Mouse (Mus musculus) kidney, embryonic 15.5 days (tissue): ENCODE measurements at regions not wholly inside any gene's neighbourhood (a gene's known extent, or its start where the extent isn't known, plus 50 kb on each side); places are given as distances from the start of the nearest gene placed in this dataset.

Experiments used
- ATAC-seq: fragments of 200-750 bp; cut with Nextera tagmentation; replicated peaks from 2 replicates; pipeline ENCODE4 v1.8.0; 2017; ENCODE audit warnings: moderate TSS enrichment; ENCODE audit not compliant: low FRiP score
- H3K27ac ChIP-seq: fragments of 300-500 bp; sonication (generic); 2 replicates; pipeline ENCODE4 v1.5.1; 2015; ENCODE audit warnings: mild to moderate bottlenecking, inconsistent platforms
- H3K27me3 ChIP-seq: fragments of 300-500 bp; sonication (generic); 2 replicates; pipeline ENCODE4 v1.6.1; 2015; ENCODE audit warnings: inconsistent platforms
- H3K36me3 ChIP-seq: fragments of 300-500 bp; sonication (generic); 2 replicates; pipeline ENCODE4 v1.6.1; 2015; ENCODE audit warnings: inconsistent platforms
- H3K4me1 ChIP-seq: fragments of 300-500 bp; sonication (generic); 2 replicates; pipeline ENCODE4 v1.6.1; 2015; ENCODE audit warnings: inconsistent platforms
- H3K4me2 ChIP-seq: fragments of 300-500 bp; sonication (generic); 2 replicates; pipeline ENCODE4 v1.6.1; 2015; ENCODE audit warnings: moderate library complexity, mild to moderate bottlenecking, inconsistent platforms
- H3K4me3 ChIP-seq: fragments of 300-500 bp; sonication (generic); replicated peaks from 2 replicates; pipeline ENCODE4 v1.5.1; 2015; ENCODE audit warnings: mild to moderate bottlenecking, inconsistent platforms
- H3K9ac ChIP-seq: fragments of 300-500 bp; sonication (generic); 2 replicates; pipeline ENCODE4 v1.6.1; 2015; ENCODE audit warnings: mild to moderate bottlenecking, inconsistent platforms
- H3K9me3 ChIP-seq: fragments of 300-500 bp; sonication (generic); replicated peaks from 2 replicates; pipeline ENCODE4 v1.6.1; 2016; ENCODE audit warnings: inconsistent platforms
- WGBS: fragments of 180-500 bp; shearing (Covaris S2); methylation state at CpG from one replicate; pipeline ENCODE4 v1.1.7; 2015; ENCODE audit warnings: mixed read lengths; 5-methylcytosine and 5-hydroxymethylcytosine counted together

DNA sequence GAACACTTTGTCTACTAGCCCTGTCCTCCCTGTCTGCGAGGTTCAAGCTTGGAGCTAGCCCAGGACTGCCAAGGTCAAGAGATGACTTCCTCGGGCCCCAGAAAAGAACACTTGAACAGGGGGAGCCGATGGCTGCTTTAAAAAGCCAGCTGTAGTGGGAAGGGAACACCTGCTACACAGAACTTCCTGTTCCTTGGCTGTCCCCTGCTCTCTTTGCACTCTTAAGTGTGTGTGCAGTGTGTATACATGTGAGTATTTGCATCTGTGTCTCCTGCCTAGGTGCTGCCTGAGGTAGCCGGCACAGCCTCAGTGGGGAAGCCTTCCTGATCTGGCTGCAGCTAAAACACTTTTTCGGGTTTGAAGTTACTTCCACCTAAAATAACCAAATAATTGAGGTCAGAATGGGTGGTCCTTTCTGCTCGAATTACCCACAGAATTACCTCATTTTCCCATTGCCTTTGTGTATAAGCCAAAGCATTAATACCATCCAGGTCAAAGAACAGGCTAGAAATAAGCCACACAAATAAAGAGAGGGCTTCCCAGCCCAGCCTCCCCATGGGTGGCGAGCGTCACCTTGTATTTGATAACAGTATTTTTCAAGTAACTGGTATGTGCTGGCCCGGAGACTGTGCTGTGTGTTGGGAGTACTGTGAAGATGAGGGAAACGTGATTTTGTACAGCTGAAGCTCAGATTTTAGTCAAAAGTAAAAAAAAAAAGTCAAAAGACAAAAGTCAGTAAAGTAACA, 84.2 kb upstream of the Lclat1 start:
- Histone ChIP-seq H3K36me3 (no peaks in the 10 kb centered on the region), H3K9me3 (no peaks in the 10 kb centered on the region), H3K4me1 (peaks cover 13% of the 10 kb centered on the region), H3K4me3 (no peak overlapping the region), H3K9ac (no peak overlapping the region), H3K4me2 (no peak overlapping the region), H3K27ac (no peak overlapping the region), H3K27me3 (no peaks in the 10 kb centered on the region)
- WGBS = 57% methylated on average over 10 of the region's 10 CpGs
- no peak for ATAC-seq

GRCm38 (mm10) chr17:73027122-73027521, 80.7 kb upstream of the Lclat1 start:
- Histone ChIP-seq H3K4me1 (peaks cover 13% of the 10 kb centered on the region), H3K9me3 (no peaks in the 10 kb centered on the region), H3K27ac (no peak overlapping the region), H3K4me3 (no peak overlapping the region), H3K9ac (no peak overlapping the region), H3K4me2 (no peak overlapping the region), H3K36me3 (no peaks in the 10 kb centered on the region), H3K27me3 (no peaks in the 10 kb centered on the region)
- ATAC-seq = no peak
- WGBS = 92% methylated on average over 5 of the region's 5 CpGs

DNA sequence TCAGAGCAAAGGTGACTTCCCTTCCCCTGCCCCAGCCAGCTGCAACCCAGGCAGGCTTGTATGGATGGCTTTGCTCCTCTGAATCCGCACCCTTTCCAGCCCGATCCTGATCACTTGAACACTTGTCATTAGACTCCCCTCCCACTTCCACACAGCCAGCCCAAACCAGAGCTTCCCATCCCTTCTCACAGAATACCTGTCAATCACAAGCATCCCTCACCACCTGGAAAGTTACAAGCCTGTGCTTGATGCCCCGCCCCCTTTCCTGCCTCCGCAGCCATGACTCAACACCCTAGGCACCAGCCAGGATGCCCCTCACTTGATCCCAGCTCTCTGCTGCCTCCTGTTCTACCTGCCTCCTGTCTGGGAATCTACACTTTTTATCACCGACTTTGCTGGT, 76.0 kb upstream of the Lclat1 start:
- WGBS = 72% methylated on average over 5 of the region's 5 CpGs
- no peak overlapping the region for H3K4me2 ChIP-seq

DNA sequence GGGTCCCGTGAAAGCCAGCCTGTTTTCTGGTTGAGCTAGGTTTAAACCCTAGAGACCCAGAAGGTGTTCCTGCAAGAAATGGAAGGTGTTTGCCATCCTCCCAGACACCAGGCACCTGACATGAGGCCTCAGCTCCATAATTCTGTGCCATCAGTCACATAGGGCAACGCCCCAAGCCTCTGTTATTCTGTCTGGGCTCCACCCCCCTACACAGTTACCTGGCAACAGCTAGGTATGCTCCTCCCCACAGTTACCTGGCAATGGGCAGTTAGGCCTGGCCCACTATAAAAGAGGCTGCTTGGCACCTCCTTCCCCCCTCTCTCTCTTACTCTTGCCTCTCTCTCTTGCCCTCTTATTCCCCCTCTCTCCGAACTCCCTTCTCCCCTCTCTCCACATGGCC, 75.5 kb upstream of the Lclat1 start:
- H3K4me1 ChIP-seq = peaks cover 29% of the 10 kb centered on the region
- no peak for ATAC-seq
- no peaks in the 10 kb centered on the region for H3K27me3 ChIP-seq
- H3K9me3 ChIP-seq = no peaks in the 10 kb centered on the region
- H3K36me3 ChIP-seq = no peaks in the 10 kb centered on the region
- WGBS = 64% methylated on average over 3 of the region's 3 CpGs
- no peak overlapping the region for H3K27ac ChIP-seq
- H3K9ac ChIP-seq = no peak overlapping the region
- no peak overlapping the region for H3K4me3 ChIP-seq
- no peak overlapping the region for H3K4me2 ChIP-seq

More for the DNA sequence above, 76.0 kb upstream of the Lclat1 start:
- ATAC-seq = no peak
- no peak overlapping the region for H3K9ac ChIP-seq
- peaks cover 26% of the 10 kb centered on the region for H3K4me1 ChIP-seq
- H3K36me3 ChIP-seq = no peaks in the 10 kb centered on the region
- H3K27ac ChIP-seq = no peak overlapping the region
- no peak overlapping the region for H3K4me3 ChIP-seq
- no peaks in the 10 kb centered on the region for H3K27me3 ChIP-seq
- H3K9me3 ChIP-seq = no peaks in the 10 kb centered on the region

- Histone ChIP-seq H3K27ac (peak overlapping the region; percentile 62; the same call in 1 of the 2 replicates), H3K36me3 (no peaks in the 10 kb centered on the region), H3K9me3 (no peaks in the 10 kb centered on the region), H3K27me3 (no peaks in the 10 kb centered on the region), H3K4me1 (peaks cover 29% of the 10 kb centered on the region), H3K4me3 (no peak overlapping the region), H3K9ac (no peak overlapping the region), H3K4me2 (no peak overlapping the region)
- ATAC-seq = no peak
- WGBS = 80% methylated on average over 3 of the region's 3 CpGs
Observed at GRCm38 (mm10) chr17:73034420-73034819, 73.4 kb upstream of the Lclat1 start.

DNA sequence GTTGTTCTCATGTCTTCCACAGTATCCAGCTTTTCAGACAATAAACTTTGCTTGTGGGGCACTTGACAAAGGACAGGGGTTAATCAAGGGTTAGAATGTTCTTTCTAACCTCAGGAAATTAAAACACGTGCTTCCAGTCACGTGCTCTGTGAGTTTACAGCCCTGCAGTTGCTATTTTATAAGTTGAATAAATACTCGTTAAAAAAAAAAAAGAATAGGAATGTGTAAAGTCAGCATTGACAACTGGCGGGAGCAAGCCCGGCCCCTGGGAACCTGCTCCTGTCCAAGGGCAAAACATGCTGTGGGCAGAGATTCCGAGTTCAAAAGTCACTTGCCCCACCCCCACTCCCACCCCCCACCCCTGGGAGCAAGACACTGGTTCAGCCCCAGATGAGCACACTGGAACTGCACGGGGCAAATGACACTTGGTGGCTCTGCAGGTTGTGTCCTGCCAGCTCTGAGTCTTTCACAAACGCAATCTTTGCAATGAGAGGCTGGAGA, 72.8 kb upstream of the Lclat1 start:
- Histone ChIP-seq H3K4me2 (no peak overlapping the region), H3K9me3 (no peaks in the 10 kb centered on the region), H3K4me1 (peaks cover 29% of the 10 kb centered on the region), H3K36me3 (no peaks in the 10 kb centered on the region), H3K27ac (peak overlapping the region; percentile 62; the same call in 1 of the 2 replicates), H3K4me3 (no peak overlapping the region), H3K27me3 (no peaks in the 10 kb centered on the region), H3K9ac (no peak overlapping the region)
- 21% methylated on average over 8 of the region's 8 CpGs for WGBS
- ATAC-seq = peak; percentile 51

GRCm38 (mm10) chr17:73036845-73037244, 70.9 kb upstream of the Lclat1 start:
- H3K9ac ChIP-seq = no peak overlapping the region
- H3K4me2 ChIP-seq = no peak overlapping the region
- no peak for ATAC-seq
- 50% methylated on average over 3 of the region's 3 CpGs for WGBS
- H3K27ac ChIP-seq = no peak overlapping the region
- H3K4me3 ChIP-seq = no peak overlapping the region
- no peaks in the 10 kb centered on the region for H3K36me3 ChIP-seq
- peaks cover 29% of the 10 kb centered on the region for H3K4me1 ChIP-seq
- no peaks in the 10 kb centered on the region for H3K9me3 ChIP-seq
- H3K27me3 ChIP-seq = no peaks in the 10 kb centered on the region

DNA sequence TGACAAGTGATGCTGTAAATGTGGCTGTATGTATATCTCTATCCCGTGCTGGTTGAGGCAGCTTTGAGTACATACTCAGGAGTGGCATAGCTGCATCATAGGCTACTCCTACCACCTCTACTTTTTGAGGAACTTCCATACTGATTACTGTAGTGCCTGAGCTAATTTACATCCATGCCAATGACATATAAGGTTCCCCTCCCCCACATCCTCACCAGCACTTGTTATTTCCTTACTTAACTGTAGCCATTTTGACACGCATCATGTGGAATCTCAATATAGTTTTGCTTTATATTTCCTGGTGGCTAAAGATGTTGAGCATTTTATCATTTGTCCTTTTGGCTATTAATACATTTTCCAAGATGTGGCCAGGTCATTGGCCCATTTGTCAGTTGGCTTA, 69.2 kb upstream of the Lclat1 start:
- Histone ChIP-seq H3K9me3 (no peaks in the 10 kb centered on the region), H3K27me3 (no peaks in the 10 kb centered on the region)
- 88% methylated on average over 2 of the region's 2 CpGs for whole genome bisulfite sequencing

GRCm38 (mm10) chr17:73044918-73045580, 62.7 kb upstream of the Lclat1 start:
- Histone ChIP-seq H3K4me2 (no peak overlapping the region), H3K4me1 (no peaks in the 10 kb centered on the region), H3K36me3 (no peaks in the 10 kb centered on the region), H3K27me3 (no peaks in the 10 kb centered on the region), H3K27ac (no peak overlapping the region), H3K4me3 (no peak overlapping the region), H3K9me3 (no peaks in the 10 kb centered on the region), H3K9ac (no peak overlapping the region)
- 75% methylated on average over 5 of the region's 5 CpGs for WGBS
- no peak for ATAC-seq

More for the DNA sequence above, 69.2 kb upstream of the Lclat1 start:
- H3K4me1 ChIP-seq = peaks cover 29% of the 10 kb centered on the region
- no peak overlapping the region for H3K4me2 ChIP-seq
- no peak overlapping the region for H3K4me3 ChIP-seq
- H3K36me3 ChIP-seq = no peaks in the 10 kb centered on the region
- no peak for ATAC-seq
- H3K9ac ChIP-seq = no peak overlapping the region
- H3K27ac ChIP-seq = no peak overlapping the region

- Histone ChIP-seq H3K9ac (no peak overlapping the region), H3K36me3 (no peaks in the 10 kb centered on the region), H3K9me3 (no peaks in the 10 kb centered on the region), H3K4me1 (no peaks in the 10 kb centered on the region), H3K4me3 (no peak overlapping the region), H3K27me3 (no peaks in the 10 kb centered on the region), H3K27ac (no peak overlapping the region), H3K4me2 (no peak overlapping the region)
- WGBS = 52% methylated on average over 4 of the region's 4 CpGs
- no peak for ATAC-seq
Observed at GRCm38 (mm10) chr17:73046985-73047384, 60.8 kb upstream of the Lclat1 start.

- Histone ChIP-seq H3K9me3 (no peaks in the 10 kb centered on the region), H3K36me3 (no peaks in the 10 kb centered on the region), H3K4me2 (no peak overlapping the region), H3K4me1 (peaks cover 9% of the 10 kb centered on the region), H3K27ac (no peak overlapping the region), H3K4me3 (no peak overlapping the region), H3K27me3 (no peaks in the 10 kb centered on the region), H3K9ac (no peak overlapping the region)
- no peak for ATAC-seq
- 79% methylated on average over 2 of the region's 2 CpGs for whole genome bisulfite sequencing
Observed at GRCm38 (mm10) chr17:73048164-73048563, 59.6 kb upstream of the Lclat1 start.

DNA sequence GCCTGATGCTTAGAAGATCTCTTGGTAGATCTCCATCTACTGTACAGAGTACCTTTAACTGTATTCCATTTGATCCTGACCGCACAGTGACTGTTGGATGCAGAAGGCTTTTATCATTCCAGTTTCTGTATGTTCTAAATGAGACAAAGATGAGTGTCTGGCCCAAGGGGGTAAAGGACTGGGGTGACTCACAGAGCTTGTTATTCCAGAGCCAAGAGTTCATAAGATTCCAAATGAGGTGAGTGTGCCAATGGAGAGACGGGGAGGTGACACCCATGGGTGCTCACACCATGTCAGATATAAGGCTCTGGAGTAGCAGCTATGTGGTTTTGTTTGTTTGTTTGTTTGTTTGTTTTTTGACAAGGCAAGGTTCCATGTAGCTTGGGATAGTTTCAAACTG, 54.8 kb upstream of the Lclat1 start:
- Histone ChIP-seq H3K27ac (peak overlapping the region; percentile 86), H3K9ac (no peak overlapping the region), H3K4me3 (no peak overlapping the region), H3K36me3 (no peaks in the 10 kb centered on the region), H3K4me2 (no peak overlapping the region), H3K4me1 (peaks cover 27% of the 10 kb centered on the region), H3K9me3 (no peaks in the 10 kb centered on the region; the same call in 1 of the 2 replicates), H3K27me3 (no peaks in the 10 kb centered on the region)
- 85% methylated on average over 2 of the region's 2 CpGs for WGBS
- ATAC-seq = no peak
